In the genomic region with DNA sequence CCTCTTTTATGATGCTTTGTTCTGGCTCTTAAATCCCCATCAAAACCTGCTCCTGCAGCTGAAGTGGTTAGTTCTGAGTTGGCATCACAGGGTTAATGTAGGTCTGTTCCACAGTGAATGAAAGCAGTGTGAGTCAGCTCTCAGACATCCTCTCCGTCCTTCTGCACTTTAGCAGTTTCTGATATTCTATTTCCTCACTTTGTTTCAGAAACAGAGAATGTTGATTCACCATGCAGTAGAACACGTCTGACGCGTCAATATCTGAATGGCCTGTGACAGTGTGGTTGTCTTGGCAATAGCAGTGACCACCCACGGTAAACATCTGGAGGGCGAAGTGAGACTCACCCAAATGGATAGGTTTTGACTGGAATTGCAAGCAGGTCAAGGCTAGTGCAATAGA, we compare ENCODE assay signal across 16 mouse cellular contexts. TPM values are rescaled to one million over a fixed set of nuclear protein-coding genes. Genes with fewer than 3 reads are reported as not detected.
A peak's percentile ranks its signal among the peaks of the same experiment; 100 is the strongest.
DNase-seq lines count a peak whose midpoint lies in the region; ATAC-seq and TF ChIP-seq lines count a peak whose summit lies in the region.
"Had no signal": no experiment of that assay in that cellular context is flagged by ENCODE, and none has a peak within 500 bp of the region (broad histone marks: within the 10 kb centered on the region; RNA-seq: fewer than 3 reads in every experiment).

No protein-coding gene starts in this region.

- DNase-seq in heart, adult 9 months (ENCODE audit: low spot score in 2 of 2): no peak
- peak; percentile 71 for DNase-seq in lung, postnatal 0 days (ENCODE audit: low spot score)
- DNase-seq in lung, postnatal 4 days: no peak
- DNase-seq in brain, adult 2 months (ENCODE audit: low read depth, low spot score): peak; percentile 14
- DNase-seq in cerebellum, adult 18-20 months: no peak
- DNase-seq: cerebellum, postnatal 14 days; forebrain, postnatal 0 days; gastrocnemius, postnatal 14 days; liver, embryonic 13.5 days; right cerebral cortex, postnatal 14 days; thymus, postnatal 4 days had no signal

- H3K4me2 ChIP-seq in heart, embryonic 15.5 days: no peak overlapping the region
- H3K4me2 ChIP-seq in lung, postnatal 0 days (replicated peaks; ENCODE audit: low read depth, low read length): no peak overlapping the region
- no peak overlapping the region for H3K4me2 ChIP-seq in stomach, embryonic 16.5 days (ENCODE audit: low read depth, low read length)
- H3K4me2 ChIP-seq: embryonic facial prominence, embryonic 13.5 days; hindbrain, embryonic 14.5 days; liver, embryonic 13.5 days had no signal

- no peak; the same call in 1 of the 2 replicates for TF ChIP-seq EP300 in lung, postnatal 0 days (IDR thresholded peaks at IDR 0.05)

- no peaks in the 10 kb centered on the region for H3K9me3 ChIP-seq in heart, embryonic 15.5 days (replicated peaks)
- H3K9me3 ChIP-seq in lung, postnatal 0 days (ENCODE audit: low read length): no peaks in the 10 kb centered on the region
- H3K9me3 ChIP-seq in stomach, embryonic 16.5 days (replicated peaks; ENCODE audit: control insufficient read depth, low read length): no peaks in the 10 kb centered on the region
- H3K9me3 ChIP-seq: embryonic facial prominence, embryonic 13.5 days; liver, embryonic 13.5 days had no signal

- no peaks in the 10 kb centered on the region for H3K27me3 ChIP-seq in heart, embryonic 15.5 days
- H3K27me3 ChIP-seq in lung, postnatal 0 days (replicated peaks; ENCODE audit: insufficient read depth, low read length): no peaks in the 10 kb centered on the region
- H3K27me3 ChIP-seq in stomach, embryonic 16.5 days (ENCODE audit: control insufficient read depth, insufficient read depth, low read length): no peaks in the 10 kb centered on the region
- H3K27me3 ChIP-seq: embryonic facial prominence, embryonic 13.5 days; liver, embryonic 13.5 days had no signal

- no peak overlapping the region for H3K9ac ChIP-seq in heart, embryonic 15.5 days
- H3K9ac ChIP-seq in lung, postnatal 0 days (replicated peaks; ENCODE audit: low read depth): no peak overlapping the region
- no peak overlapping the region for H3K9ac ChIP-seq in stomach, embryonic 16.5 days (ENCODE audit: low read length)
- H3K9ac ChIP-seq: embryonic facial prominence, embryonic 13.5 days; forebrain, postnatal 0 days; hindbrain, embryonic 14.5 days; liver, embryonic 13.5 days had no signal

- no peak overlapping the region for H3K4me3 ChIP-seq in heart, embryonic 15.5 days
- H3K4me3 ChIP-seq in lung, postnatal 0 days (ENCODE audit: low read depth, low read length): no peak overlapping the region
- H3K4me3 ChIP-seq in stomach, embryonic 16.5 days (replicated peaks; ENCODE audit: low read length): no peak overlapping the region
- H3K4me3 ChIP-seq: embryonic facial prominence, embryonic 13.5 days; liver, embryonic 13.5 days had no signal

- H3K36me3 ChIP-seq in heart, embryonic 15.5 days: no peaks in the 10 kb centered on the region
- H3K36me3 ChIP-seq in lung, postnatal 0 days (ENCODE audit: insufficient read depth, low read length): no peaks in the 10 kb centered on the region
- no peaks in the 10 kb centered on the region for H3K36me3 ChIP-seq in stomach, embryonic 16.5 days (ENCODE audit: control insufficient read depth, insufficient read depth, low read length)
- H3K36me3 ChIP-seq: embryonic facial prominence, embryonic 13.5 days; liver, embryonic 13.5 days had no signal

- peak; percentile 69 for ATAC-seq in heart, embryonic 15.5 days (replicated peaks; ENCODE audit: insufficient number of reproducible peaks, insufficient read depth, low FRiP score, low read depth)
- ATAC-seq in lung, postnatal 0 days: peak; percentile 70
- peak; percentile 86 for ATAC-seq in stomach, embryonic 16.5 days (ENCODE audit: insufficient read depth, low FRiP score)
- ATAC-seq: forebrain, postnatal 0 days had no signal

- TF ChIP-seq CTCF in lung, postnatal 0 days (IDR thresholded peaks at IDR 0.05): no peak

- WGBS in heart, embryonic 15.5 days: 44% methylated on average over 6 of the region's 6 CpGs
- 25% methylated on average over 6 of the region's 6 CpGs for WGBS in lung, postnatal 0 days
- WGBS in stomach, embryonic 16.5 days: 42% methylated on average over 6 of the region's 6 CpGs

- H3K4me1 ChIP-seq in heart, embryonic 15.5 days (replicated peaks): peaks cover 4% of the 10 kb centered on the region; the same call in 1 of the 2 replicates
- H3K4me1 ChIP-seq in lung, postnatal 0 days (ENCODE audit: insufficient read depth, low read depth, low read length): no peaks in the 10 kb centered on the region
- no peaks in the 10 kb centered on the region for H3K4me1 ChIP-seq in stomach, embryonic 16.5 days (ENCODE audit: control insufficient read depth, insufficient read depth, low read length)
- H3K4me1 ChIP-seq: liver, embryonic 13.5 days had no signal

- peak overlapping the region; percentile 61 for H3K27ac ChIP-seq in heart, embryonic 15.5 days
- H3K27ac ChIP-seq in lung, postnatal 0 days (ENCODE audit: low read length): no peak overlapping the region
- peak overlapping the region; percentile 72 for H3K27ac ChIP-seq in stomach, embryonic 16.5 days (ENCODE audit: low read length)
- H3K27ac ChIP-seq: embryonic facial prominence, embryonic 13.5 days; hindbrain, embryonic 14.5 days; liver, embryonic 13.5 days had no signal

RNA-seq across cellular contexts. Expression of a gene that starts 24.0 kb away (rescaled TPM):
- 37.8 and 42.0 TPM in 2 replicates for polyA plus RNA-seq in heart, embryonic 15.5 days (2015; fragmentation: Nextera tagmentation; extraction: Ambion mirVana)
- 23.7 and 45.9 TPM in 2 replicates for polyA plus RNA-seq in lung, postnatal 0 days (2015; fragmentation: Nextera tagmentation; extraction: Ambion mirVana)
- polyA plus RNA-seq in stomach, embryonic 16.5 days (2015; fragmentation: Nextera tagmentation; extraction: Ambion mirVana): 41.4 and 50.8 TPM in 2 replicates

RNA-seq across cellular contexts. Expression of a gene that starts 40.1 kb away (rescaled TPM):
- 0.34 and 1.2 TPM in 2 replicates for polyA plus RNA-seq in heart, embryonic 15.5 days (2015; fragmentation: Nextera tagmentation; extraction: Ambion mirVana)
- 0.23 and 0.69 TPM in 2 replicates for polyA plus RNA-seq in lung, postnatal 0 days (2015; fragmentation: Nextera tagmentation; extraction: Ambion mirVana)
- 5.8 and 8.5 TPM in 2 replicates for polyA plus RNA-seq in stomach, embryonic 16.5 days (2015; fragmentation: Nextera tagmentation; extraction: Ambion mirVana)
- polyA plus RNA-seq: forebrain, postnatal 0 days; hindbrain, embryonic 14.5 days had no signal

RNA-seq across cellular contexts. Expression of a gene that starts 49.3 kb away (rescaled TPM):
- not detected in 2 replicates for polyA plus RNA-seq in heart, embryonic 15.5 days (2015; fragmentation: Nextera tagmentation; extraction: Ambion mirVana)
- polyA plus RNA-seq in lung, postnatal 0 days (2015; fragmentation: Nextera tagmentation; extraction: Ambion mirVana): not detected in 2 replicates
- not detected in 2 replicates for polyA plus RNA-seq in stomach, embryonic 16.5 days (2015; fragmentation: Nextera tagmentation; extraction: Ambion mirVana)
- polyA plus RNA-seq: embryonic facial prominence, embryonic 13.5 days; forebrain, postnatal 0 days; hindbrain, embryonic 14.5 days; kidney, embryonic 14.5 days; liver, embryonic 13.5 days had no signal

Comparison
In these comparisons a context has a peak if more than half of its experiments do, and no peak if none do; other contexts are left out.
1. DNase-seq: peak in lung, postnatal 0 days (single experiment) and brain, adult 2 months (single experiment); none in heart, adult 9 months (0 of 2), lung, postnatal 4 days (0 of 2) and cerebellum, adult 18-20 months (0 of 2).
2. Peak in every context shown above with its lines, with median percentiles within 50 percentile points of each other: ATAC-seq.